Mouse (Mus musculus) forebrain, postnatal 0 days (tissue): ENCODE data around the gene Them7. TPM values are rescaled to one million over a fixed set of nuclear protein-coding genes. Genes with fewer than 3 reads are reported as not detected.

Source experiments
- ATAC-seq: fragments of 200-750 bp; cut with Nextera tagmentation; 2 replicates; pipeline ENCODE4 v1.8.0; 2017; ENCODE audit warnings: mild to moderate bottlenecking, moderate library complexity
- DNase-seq: peaks from one replicate; pipeline ENCODE4 v3.0.0-alpha.2; 2015
- H3K27ac ChIP-seq: fragments of 300-500 bp; sonication (generic); 2 replicates; pipeline ENCODE4 v1.5.1; 2014; ENCODE audit warnings: low read depth, mild to moderate bottlenecking, antibody characterized with exemption, low read length, moderate library complexity, mixed read lengths
- H3K27me3 ChIP-seq: fragments of 300-500 bp; sonication (generic); 2 replicates; pipeline ENCODE4 v1.6.1; 2014; ENCODE audit warnings: mild to moderate bottlenecking, low read length, mixed read lengths; ENCODE audit not compliant: insufficient read depth
- H3K36me3 ChIP-seq: fragments of 300-500 bp; sonication (generic); 2 replicates; pipeline ENCODE4 v1.6.1; 2014; ENCODE audit warnings: mild to moderate bottlenecking, moderate library complexity; ENCODE audit not compliant: insufficient read depth
- H3K4me1 ChIP-seq: fragments of 300-500 bp; sonication (generic); 2 replicates; pipeline ENCODE4 v1.6.1; 2014; ENCODE audit warnings: antibody characterized with exemption; ENCODE audit not compliant: insufficient read depth
- H3K4me2 ChIP-seq: fragments of 300-500 bp; sonication (generic); 2 replicates; pipeline ENCODE4 v1.6.1; 2014; ENCODE audit warnings: low read depth, mild to moderate bottlenecking, moderate library complexity
- H3K4me3 ChIP-seq: fragments of 300-500 bp; sonication (generic); 2 replicates; pipeline ENCODE4 v1.5.1; 2014; ENCODE audit warnings: low read depth, low read length, mixed read lengths
- H3K9ac ChIP-seq: fragments of 300-500 bp; sonication (generic); 2 replicates; pipeline ENCODE4 v1.6.1; 2014; ENCODE audit warnings: mild to moderate bottlenecking
- H3K9me3 ChIP-seq: fragments of 300-500 bp; sonication (generic); 2 replicates; pipeline ENCODE4 v1.6.1; 2016; ENCODE audit warnings: low read length
- CTCF ChIP-seq: sonication (generic); IDR thresholded peaks from 2 replicates; pipeline ENCODE4 v1.5.1; 2016; ENCODE audit warnings: antibody characterized with exemption, control low read depth, low read depth
- WGBS: fragments of 180-500 bp; shearing (Covaris S2); extraction: QIAGEN DNeasy Blood & Tissue Kit; methylation state at CpG from one replicate; pipeline ENCODE4 v1.1.7; 2014; 5-methylcytosine and 5-hydroxymethylcytosine counted together
- polyA plus RNA-seq: library from polyadenylated mRNA; unstranded; fragments of >200 nt; fragmentation: Nextera tagmentation; extraction: Ambion mirVana; gene quantifications from 2 replicates; pipeline ENCODE4 v1.2.1, GENCODE M21; 2015
- total RNA-seq: library from RNA; depleted of rRNA; stranded (reverse); fragments of >200 nt; gene quantifications from 2 replicates; pipeline ENCODE4 v1.2.3, GENCODE M21; 2014

Gene Them7
- total and polyA plus RNA-seq, 2 experiments from 2014 or later: not detected

DNA sequence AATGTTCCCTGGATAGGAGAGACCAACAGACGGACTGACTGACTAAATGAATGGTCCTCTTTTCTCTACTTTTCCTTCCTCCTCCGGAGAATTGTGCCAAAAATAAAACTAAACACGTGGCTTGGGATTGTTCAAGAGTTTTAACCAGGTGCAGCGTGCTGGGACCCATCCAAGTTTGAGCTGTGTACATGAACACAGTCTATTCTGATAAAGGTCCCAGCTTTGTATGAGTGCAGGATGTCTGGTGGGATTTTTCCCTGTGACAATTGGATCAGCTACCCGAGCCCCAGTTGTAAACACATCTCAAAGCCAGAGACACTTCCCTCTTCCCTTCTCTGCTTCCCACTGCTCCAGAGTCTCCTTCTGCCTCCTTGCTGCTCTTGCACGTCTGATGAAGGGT is 10.2 kb downstream of the Them7 start:
- H3K9ac ChIP-seq: no peak overlapping the region
- H3K9me3 ChIP-seq: no peaks in the 10 kb centered on the region
- no peaks in the 10 kb centered on the region for H3K36me3 ChIP-seq
- H3K4me3 ChIP-seq: no peak overlapping the region
- ATAC-seq: no peak
- H3K4me2 ChIP-seq: no peak overlapping the region
- no peak for TF ChIP-seq CTCF
- H3K27me3 ChIP-seq: no peaks in the 10 kb centered on the region
- no peak for DNase-seq
- no peak overlapping the region for H3K27ac ChIP-seq
- 61% methylated on average over 6 of the region's 6 CpGs for WGBS
- no peaks in the 10 kb centered on the region for H3K4me1 ChIP-seq

DNA sequence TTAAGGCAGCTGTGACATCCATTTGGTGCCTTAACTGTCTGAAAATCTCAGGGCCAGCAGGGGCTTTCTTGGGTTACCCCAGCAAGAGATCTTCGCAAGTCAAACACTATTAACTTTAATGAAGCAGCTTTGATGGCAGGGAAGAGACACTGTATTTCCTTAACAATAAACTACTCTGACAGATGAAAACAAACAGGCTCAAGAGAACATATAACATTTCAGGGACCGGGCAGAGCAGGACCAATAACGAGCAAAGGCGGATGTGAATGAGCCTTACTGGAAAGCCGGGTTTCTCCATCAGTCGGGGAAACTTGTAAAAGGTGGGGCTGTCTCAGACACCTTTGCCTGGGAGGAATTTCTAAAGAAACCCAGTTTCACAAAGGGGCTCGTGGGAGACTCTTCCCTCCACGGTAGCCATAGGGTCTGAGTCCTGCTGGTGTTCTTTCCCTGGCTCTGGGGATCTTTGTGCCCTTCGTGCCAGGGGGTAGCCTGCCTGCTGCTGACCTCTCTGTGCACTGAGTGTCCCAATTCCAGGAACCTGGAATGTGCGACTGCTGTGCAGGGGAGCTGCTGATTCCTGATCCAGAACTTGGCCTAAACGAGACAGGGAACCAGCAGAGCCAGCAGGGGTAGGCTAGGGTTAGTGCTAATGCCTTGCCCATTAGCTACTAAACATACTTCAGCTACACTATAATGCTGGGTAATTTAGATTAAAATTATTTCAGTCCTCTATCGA is 11.4 kb downstream of the Them7 start:
- H3K27ac ChIP-seq: no peak overlapping the region
- H3K4me3 ChIP-seq: no peak overlapping the region
- H3K4me2 ChIP-seq: no peak overlapping the region
- no peak overlapping the region for H3K9ac ChIP-seq
- ATAC-seq (no peak), DNase-seq (no peak)
- no peaks in the 10 kb centered on the region for H3K9me3 ChIP-seq
- H3K27me3 ChIP-seq: no peaks in the 10 kb centered on the region
- WGBS: 49% methylated on average over 12 of the region's 12 CpGs
- no peaks in the 10 kb centered on the region for H3K36me3 ChIP-seq
- TF ChIP-seq CTCF: no peak
- H3K4me1 ChIP-seq: no peaks in the 10 kb centered on the region

DNA sequence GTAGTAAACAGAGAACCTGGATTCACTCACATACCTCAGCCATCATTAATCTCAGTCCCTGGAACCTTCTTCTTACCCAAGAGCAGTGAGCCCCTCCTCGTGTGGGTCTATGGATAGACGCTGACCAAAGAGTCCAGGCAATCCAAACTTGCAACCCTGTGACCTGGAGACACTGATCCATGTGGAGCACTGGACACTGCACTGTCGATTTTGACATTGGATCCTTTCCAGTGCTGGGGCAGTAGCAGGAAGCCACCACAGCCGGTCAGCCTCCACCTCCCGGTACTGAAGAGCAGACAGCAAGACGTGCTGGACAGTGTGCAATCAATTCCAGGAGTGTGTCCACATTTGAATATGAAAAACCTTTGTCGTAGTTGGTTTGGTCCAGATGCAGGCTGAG is 13.3 kb downstream of the Them7 start:
- WGBS: 65% methylated on average over 7 of the region's 7 CpGs
- no peak for TF ChIP-seq CTCF
- H3K9me3 ChIP-seq: no peaks in the 10 kb centered on the region
- H3K4me2 ChIP-seq: no peak overlapping the region
- no peaks in the 10 kb centered on the region for H3K27me3 ChIP-seq
- ATAC-seq (no peak), DNase-seq (no peak)
- no peak overlapping the region for H3K9ac ChIP-seq
- H3K4me1 ChIP-seq: no peaks in the 10 kb centered on the region
- H3K27ac ChIP-seq: no peak overlapping the region
- no peaks in the 10 kb centered on the region for H3K36me3 ChIP-seq
- H3K4me3 ChIP-seq: no peak overlapping the region

DNA sequence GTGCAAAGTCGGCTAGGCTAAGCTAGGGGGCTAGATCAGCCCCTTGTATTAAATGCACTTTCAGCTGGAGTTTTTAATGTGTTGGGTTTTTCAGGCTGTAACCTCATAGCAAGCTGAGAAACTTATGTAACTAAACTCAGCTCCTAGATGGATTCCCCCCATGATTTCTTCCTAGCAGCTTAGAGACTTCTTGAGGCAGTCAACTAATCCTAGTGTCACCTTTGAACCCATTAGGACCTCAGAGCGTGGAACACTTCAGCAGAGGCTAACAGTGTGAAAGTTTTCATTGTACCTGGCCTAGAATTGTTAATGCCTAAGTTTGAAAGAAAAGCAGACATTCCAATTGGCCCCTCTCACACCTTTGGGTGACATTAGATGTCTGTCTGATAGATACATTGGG is 13.7 kb downstream of the Them7 start:
- Histone ChIP-seq H3K4me2 (no peak overlapping the region), H3K36me3 (no peaks in the 10 kb centered on the region), H3K27me3 (no peaks in the 10 kb centered on the region), H3K4me1 (no peaks in the 10 kb centered on the region), H3K9ac (no peak overlapping the region), H3K9me3 (no peaks in the 10 kb centered on the region), H3K4me3 (no peak overlapping the region), H3K27ac (no peak overlapping the region)
- 74% methylated on average over 2 of the region's 2 CpGs for WGBS
- DNase-seq (no peak), ATAC-seq (no peak)
- no peak for TF ChIP-seq CTCF

DNA sequence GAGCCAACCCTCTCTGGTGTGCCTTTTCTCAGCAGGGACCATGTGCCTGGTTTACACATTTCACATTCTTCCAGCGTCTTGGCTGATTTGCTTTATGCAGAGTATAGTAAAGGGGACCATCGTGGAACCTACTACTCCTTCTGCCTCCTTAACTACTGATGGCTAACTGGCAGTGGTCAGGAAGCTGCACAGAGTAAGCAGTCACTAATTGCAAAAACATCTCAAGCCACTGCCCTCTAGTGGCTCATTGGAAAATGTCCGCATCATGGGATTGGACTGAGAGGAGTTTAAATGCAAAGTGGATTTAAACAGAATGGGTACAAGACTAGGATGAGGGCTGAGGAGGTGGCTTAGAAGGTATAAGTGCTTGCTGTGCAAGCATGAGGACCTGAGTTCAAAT is 14.7 kb downstream of the Them7 start:
- no peak overlapping the region for H3K27ac ChIP-seq
- H3K36me3 ChIP-seq: no peaks in the 10 kb centered on the region
- H3K4me3 ChIP-seq: no peak overlapping the region
- H3K4me1 ChIP-seq: no peaks in the 10 kb centered on the region
- H3K9me3 ChIP-seq: no peaks in the 10 kb centered on the region
- peak; percentile 50 for ATAC-seq
- H3K4me2 ChIP-seq: no peak overlapping the region
- WGBS: 23% methylated on average over 3 of the region's 3 CpGs
- H3K27me3 ChIP-seq: no peaks in the 10 kb centered on the region
- H3K9ac ChIP-seq: no peak overlapping the region
- DNase-seq: peak; percentile 43
- TF ChIP-seq CTCF: peak; percentile 76

DNA sequence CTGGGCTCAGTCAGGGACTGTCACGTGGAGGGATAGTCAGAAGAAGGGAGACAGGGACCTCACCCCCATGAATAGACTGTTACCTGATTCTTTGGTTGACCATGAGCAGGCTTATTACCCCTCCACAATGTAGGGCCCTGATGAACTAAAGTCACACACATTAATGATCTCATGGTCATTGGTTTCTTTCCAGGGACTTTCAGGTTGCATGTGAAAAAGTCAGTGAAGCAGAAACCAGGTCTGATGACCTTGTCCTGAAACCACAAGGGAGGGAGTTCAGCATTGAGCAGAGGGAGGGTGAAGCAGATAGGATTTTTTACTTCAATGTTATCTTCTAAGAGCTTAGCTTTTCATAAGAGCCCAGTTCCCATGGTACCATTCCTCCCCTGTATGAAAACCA is 16.5 kb downstream of the Them7 start:
- Histone ChIP-seq H3K4me2 (no peak overlapping the region), H3K9ac (no peak overlapping the region), H3K4me1 (no peaks in the 10 kb centered on the region), H3K4me3 (no peak overlapping the region), H3K9me3 (no peaks in the 10 kb centered on the region), H3K27ac (no peak overlapping the region), H3K36me3 (no peaks in the 10 kb centered on the region), H3K27me3 (no peaks in the 10 kb centered on the region)
- no peak for DNase-seq
- ATAC-seq: no peak
- TF ChIP-seq CTCF: no peak
- 59% methylated on average over 1 of the region's 1 CpGs for WGBS

DNA sequence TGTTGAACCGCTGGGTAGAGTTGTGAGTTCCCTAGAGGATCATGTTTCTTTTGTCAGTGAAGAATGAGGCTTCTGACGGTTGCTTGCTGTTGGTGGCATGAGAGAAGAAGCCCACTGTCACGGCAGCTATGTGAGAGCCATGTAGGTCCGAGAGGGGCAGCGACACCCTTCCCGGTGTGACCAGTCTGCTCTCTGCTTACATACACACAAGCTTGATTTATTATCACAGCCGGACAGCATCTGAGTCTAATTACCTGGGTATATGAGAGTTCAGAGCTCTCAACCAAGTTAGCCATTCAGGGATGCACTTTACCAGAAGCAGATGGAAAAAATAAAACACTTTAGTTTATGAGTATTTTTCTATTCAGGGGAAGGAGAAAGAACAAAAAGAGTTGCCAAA is 18.8 kb downstream of the Them7 start:
- no peaks in the 10 kb centered on the region for H3K9me3 ChIP-seq
- H3K27ac ChIP-seq: no peak overlapping the region
- WGBS: 79% methylated on average over 7 of the region's 7 CpGs
- no peak overlapping the region for H3K9ac ChIP-seq
- H3K4me3 ChIP-seq: no peak overlapping the region
- no peak for TF ChIP-seq CTCF
- no peaks in the 10 kb centered on the region for H3K4me1 ChIP-seq
- no peak for DNase-seq
- H3K4me2 ChIP-seq: no peak overlapping the region
- H3K36me3 ChIP-seq: no peaks in the 10 kb centered on the region
- no peak for ATAC-seq
- no peaks in the 10 kb centered on the region for H3K27me3 ChIP-seq
